Mouse (Mus musculus) kidney, adult 2 months (tissue): ENCODE measurements around the gene Ace2. TPM values are rescaled to one million over a fixed set of nuclear protein-coding genes. Genes with fewer than 3 reads are reported as not detected.

Source experiments
- DNase-seq: peaks from one replicate; pipeline ENCODE4 v3.0.0; 2021
- H3K27ac ChIP-seq: fragments of 200-500 bp; 2 replicates; pipeline ENCODE4 v1.5.1; 2012; ENCODE audit warnings: low read depth, low read length, control low read depth, inconsistent platforms; ENCODE audit not compliant: insufficient read depth
- H3K27me3 ChIP-seq: fragments of 200-500 bp; replicated peaks from 2 replicates; pipeline ENCODE4 v1.6.1; 2012; ENCODE audit warnings: mild to moderate bottlenecking, moderate library complexity, low read length, inconsistent platforms; ENCODE audit not compliant: control insufficient read depth, insufficient read depth
- H3K36me3 ChIP-seq: fragments of 200-500 bp; 2 replicates; pipeline ENCODE4 v1.6.1; 2012; ENCODE audit warnings: mild to moderate bottlenecking, moderate library complexity, low read length, inconsistent platforms; ENCODE audit not compliant: control insufficient read depth, insufficient read depth
- H3K4me1 ChIP-seq: fragments of 200-500 bp; 2 replicates; pipeline ENCODE4 v1.6.1; 2011; ENCODE audit warnings: low read length; ENCODE audit not compliant: control insufficient read depth, insufficient read depth
- H3K4me3 ChIP-seq: fragments of 200-500 bp; 2 replicates; pipeline ENCODE4 v1.5.1; 2011; ENCODE audit warnings: mild to moderate bottlenecking, low read depth, low read length, control low read depth; ENCODE audit not compliant: insufficient read depth
- CTCF ChIP-seq: fragments of 200-500 bp; conservative IDR thresholded peaks from 2 replicates; pipeline ENCODE4 v1.5.1; 2011; ENCODE audit warnings: low read depth, mild to moderate bottlenecking, control low read depth, low read length, moderate library complexity, mixed read lengths; ENCODE audit not compliant: insufficient read depth, insufficient read length
- POLR2A ChIP-seq: fragments of 200-500 bp; IDR thresholded peaks from one replicate; pipeline ENCODE4 v1.6.1; 2011; ENCODE audit warnings: low read depth, low read length, control low read depth
- WGBS: fragments of 180-500 bp; shearing (Covaris S2); methylation state at CpG from one replicate; pipeline ENCODE4 v1.1.7; 2018; 5-methylcytosine and 5-hydroxymethylcytosine counted together
- polyA plus RNA-seq: library from polyadenylated mRNA; depleted of rRNA; stranded (reverse); fragments of >200 nt; gene quantifications from 2 replicates; pipeline ENCODE4 v1.2.3, GENCODE M21; 2012

Gene Ace2
- polyA plus RNA-seq, 1 experiment = 11.0 TPM

DNA sequence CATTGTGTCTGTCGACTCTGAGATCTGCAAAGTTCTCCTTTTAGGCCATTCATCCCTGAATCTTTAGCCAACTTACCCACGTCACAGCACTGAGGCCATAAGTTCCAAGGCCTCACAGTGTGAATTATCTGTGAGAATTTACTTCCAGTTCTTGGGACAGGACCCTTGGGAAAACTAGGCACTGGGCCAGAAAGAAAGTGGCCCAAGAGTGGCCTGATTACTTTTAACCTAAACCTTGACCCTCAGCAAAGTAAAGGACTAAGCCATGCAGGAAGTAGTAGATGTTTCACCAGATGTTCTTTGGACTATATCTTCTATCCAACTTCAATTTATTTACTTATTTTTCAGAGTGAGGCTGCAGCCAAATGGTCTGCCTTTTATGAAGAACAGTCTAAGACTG is 13.6 kb downstream of the Ace2 start:
- Histone ChIP-seq H3K4me1 (peaks cover 2% of the 10 kb centered on the region; the same call in 1 of the 2 replicates), H3K27ac (peak overlapping the region; percentile 92), H3K27me3 (no peaks in the 10 kb centered on the region), H3K36me3 (no peaks in the 10 kb centered on the region), H3K4me3 (no peak overlapping the region)
- 40% methylated on average over 2 of the region's 2 CpGs for WGBS
- TF ChIP-seq CTCF (no peak), POLR2A (no peak)
- DNase-seq = peak; percentile 70

DNA sequence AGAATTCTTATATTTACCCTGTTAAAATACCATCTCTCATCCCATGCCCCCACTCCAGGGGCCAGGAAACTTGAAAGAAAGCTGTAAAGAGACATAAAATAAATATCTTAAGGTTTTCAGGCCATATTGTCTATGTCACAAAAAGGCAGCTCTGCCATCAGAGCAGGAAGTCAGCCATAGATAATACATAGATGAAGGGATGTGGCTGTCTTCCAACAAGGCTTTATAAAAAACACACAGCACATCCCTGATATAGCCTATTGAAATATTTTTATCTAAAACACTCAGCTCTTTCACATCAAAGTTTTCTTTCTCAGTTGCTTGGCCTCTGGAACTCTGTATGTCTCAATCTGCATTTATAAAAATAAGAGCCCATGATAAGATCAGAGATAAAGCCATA is 14.5 kb downstream of the Ace2 start:
- DNase-seq = no peak
- no peak overlapping the region for H3K27ac ChIP-seq
- no peaks in the 10 kb centered on the region for H3K36me3 ChIP-seq
- H3K27me3 ChIP-seq = no peaks in the 10 kb centered on the region
- no peak for TF ChIP-seq CTCF
- TF ChIP-seq POLR2A = no peak
- no peak overlapping the region for H3K4me3 ChIP-seq
- peaks cover 2% of the 10 kb centered on the region; the same call in 1 of the 2 replicates for H3K4me1 ChIP-seq

DNA sequence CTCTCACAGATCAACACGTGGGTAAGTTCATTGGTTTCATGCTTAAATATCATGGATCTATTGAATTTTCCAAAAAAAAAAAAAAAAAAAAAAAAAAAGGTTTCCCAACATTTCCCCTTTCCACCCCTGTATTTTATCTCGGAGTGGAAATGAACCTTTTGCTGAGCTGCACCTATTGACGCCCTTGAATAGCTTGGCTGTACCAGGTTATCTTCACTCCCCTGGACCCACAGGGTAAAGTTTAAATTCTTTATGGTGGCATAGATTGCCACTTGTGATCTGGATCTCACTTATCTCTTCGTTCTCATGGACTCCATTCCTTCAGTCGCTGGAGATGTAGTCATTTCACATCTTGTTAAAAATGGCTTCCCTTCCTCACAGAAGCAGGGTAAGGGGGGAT is 15.5 kb downstream of the Ace2 start:
- DNase-seq = no peak
- Histone ChIP-seq H3K36me3 (no peaks in the 10 kb centered on the region), H3K4me3 (no peak overlapping the region), H3K27ac (no peak overlapping the region), H3K27me3 (no peaks in the 10 kb centered on the region), H3K4me1 (peaks cover 2% of the 10 kb centered on the region; the same call in 1 of the 2 replicates)
- 85% methylated on average over 5 of the region's 5 CpGs for WGBS
- TF ChIP-seq CTCF (no peak), POLR2A (no peak)

DNA sequence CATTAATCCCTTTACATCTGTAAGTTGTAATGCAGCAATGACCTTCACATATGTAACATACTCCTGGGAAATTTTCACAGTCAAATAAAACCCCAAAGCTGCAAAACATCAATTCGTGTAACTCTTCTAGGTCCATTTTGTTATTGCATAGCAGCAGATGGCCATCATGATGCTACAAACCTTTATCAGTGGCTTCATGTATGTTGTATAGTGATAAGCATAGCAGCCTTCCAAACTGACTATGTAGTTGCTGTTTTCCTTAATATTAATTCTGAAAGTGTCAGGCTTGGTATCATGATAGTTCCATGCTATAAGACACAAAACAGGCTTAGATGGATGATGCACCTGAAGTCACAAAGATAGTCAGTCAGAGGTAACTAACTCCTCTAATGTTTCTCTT is 25.5 kb downstream of the Ace2 start:
- Histone ChIP-seq H3K4me1 (no peaks in the 10 kb centered on the region), H3K36me3 (no peaks in the 10 kb centered on the region), H3K27me3 (no peaks in the 10 kb centered on the region), H3K4me3 (no peak overlapping the region), H3K27ac (no peak overlapping the region)
- 82% methylated on average over 1 of the region's 1 CpGs for WGBS
- TF ChIP-seq POLR2A (no peak), CTCF (no peak)
- DNase-seq = no peak

DNA sequence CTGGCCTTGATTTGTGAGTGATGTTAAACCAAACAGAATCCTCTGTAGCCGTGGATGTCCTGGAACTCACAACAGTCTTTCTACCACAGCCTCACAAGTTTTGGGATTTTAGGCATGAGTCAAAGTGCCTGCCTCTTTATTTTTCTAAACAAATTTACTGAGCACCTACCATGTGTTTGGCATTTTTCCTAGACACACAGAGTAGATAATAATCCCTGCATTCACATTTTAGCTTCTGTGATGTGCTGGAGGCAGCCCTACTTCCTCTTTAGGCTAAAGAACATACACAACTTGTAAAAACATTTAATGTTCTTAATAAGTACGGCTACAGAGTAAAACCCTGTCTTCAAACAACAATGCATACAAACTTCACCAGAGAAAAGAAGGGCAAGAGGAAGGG is 31.9 kb downstream of the Ace2 start:
- Histone ChIP-seq H3K4me1 (no peaks in the 10 kb centered on the region), H3K27ac (no peak overlapping the region), H3K4me3 (no peak overlapping the region), H3K36me3 (no peaks in the 10 kb centered on the region), H3K27me3 (no peaks in the 10 kb centered on the region)
- no peak for TF ChIP-seq POLR2A
- no peak for TF ChIP-seq CTCF
- DNase-seq = no peak
- 72% methylated on average over 2 of the region's 2 CpGs for WGBS

DNA sequence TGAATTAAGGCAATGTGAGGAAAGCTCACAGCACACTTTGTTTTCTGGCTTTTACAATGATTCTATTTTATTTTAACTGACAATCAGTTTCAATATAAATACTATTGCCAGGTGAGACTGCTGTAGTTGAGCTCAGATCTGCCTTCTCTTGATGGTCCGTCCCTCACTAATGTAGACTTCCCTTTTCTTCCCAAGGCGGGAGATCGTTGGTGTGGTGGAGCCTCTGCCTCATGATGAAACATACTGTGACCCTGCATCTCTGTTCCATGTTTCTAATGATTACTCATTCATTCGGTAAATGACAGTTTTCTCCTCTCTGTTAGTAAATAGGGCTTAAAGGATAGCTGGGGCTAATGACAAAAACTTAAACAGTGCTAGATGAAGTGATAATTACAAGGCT is 34.7 kb downstream of the Ace2 start:
- TF ChIP-seq POLR2A (no peak), CTCF (no peak)
- WGBS = 95% methylated on average over 4 of the region's 4 CpGs
- Histone ChIP-seq H3K27ac (no peak overlapping the region), H3K36me3 (no peaks in the 10 kb centered on the region), H3K27me3 (no peaks in the 10 kb centered on the region), H3K4me3 (no peak overlapping the region), H3K4me1 (no peaks in the 10 kb centered on the region)
- DNase-seq = no peak

DNA sequence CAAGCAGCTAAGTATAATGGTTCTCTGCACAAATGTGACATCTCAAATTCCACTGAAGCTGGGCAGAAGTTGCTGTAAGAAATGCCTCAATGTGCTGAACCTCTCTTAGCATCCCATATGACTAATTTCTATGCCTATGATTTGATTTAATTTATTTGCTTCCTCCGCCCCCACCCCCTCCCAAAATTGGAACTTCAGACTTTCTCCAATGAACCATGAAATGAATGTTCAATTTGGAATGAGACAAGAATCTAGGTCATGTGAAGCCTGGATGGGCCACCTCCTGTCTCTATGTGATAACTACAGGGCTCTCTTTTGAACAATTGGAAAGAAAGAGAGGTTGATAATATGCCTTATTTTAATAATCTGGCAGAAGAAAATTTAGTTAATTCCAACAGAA is 36.2 kb downstream of the Ace2 start:
- WGBS = 86% methylated on average over 1 of the region's 1 CpGs
- no peak overlapping the region for H3K27ac ChIP-seq
- no peaks in the 10 kb centered on the region for H3K27me3 ChIP-seq
- no peaks in the 10 kb centered on the region for H3K36me3 ChIP-seq
- no peaks in the 10 kb centered on the region for H3K4me1 ChIP-seq
- TF ChIP-seq CTCF (no peak), POLR2A (no peak)
- no peak for DNase-seq
- no peak overlapping the region for H3K4me3 ChIP-seq

DNA sequence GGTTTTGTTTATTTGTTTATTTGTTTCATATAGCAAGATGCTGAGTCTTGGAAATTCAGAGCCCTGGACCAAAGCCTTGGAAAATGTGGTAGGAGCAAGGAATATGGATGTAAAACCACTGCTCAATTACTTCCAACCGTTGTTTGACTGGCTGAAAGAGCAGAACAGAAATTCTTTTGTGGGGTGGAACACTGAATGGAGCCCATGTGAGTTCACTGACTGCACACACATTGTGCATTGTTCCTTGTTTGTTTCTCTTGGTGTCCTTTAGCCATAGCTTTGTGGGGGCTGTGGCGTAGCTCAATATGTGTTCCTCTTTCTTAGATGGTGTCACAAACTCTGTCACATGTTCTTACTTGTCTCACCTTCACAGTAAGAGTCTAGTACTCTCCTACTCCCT is 36.6 kb downstream of the Ace2 start:
- H3K4me1 ChIP-seq = no peaks in the 10 kb centered on the region
- H3K27me3 ChIP-seq = no peaks in the 10 kb centered on the region
- WGBS = 72% methylated on average over 2 of the region's 2 CpGs
- no peak overlapping the region for H3K27ac ChIP-seq
- no peak overlapping the region for H3K4me3 ChIP-seq
- H3K36me3 ChIP-seq = no peaks in the 10 kb centered on the region
- no peak for TF ChIP-seq POLR2A
- TF ChIP-seq CTCF = no peak
- no peak for DNase-seq
